Mouse (Mus musculus) yolk sac, embryonic 10.5 days (tissue): ENCODE data around the gene Olfr391-ps.

ENCODE experiments used
- DNase-seq: peaks from one replicate; pipeline ENCODE4 v3.0.0-alpha.2; 2017; ENCODE audit warnings: low spot score

Olfr391-ps gene

GRCm38 (mm10) chr11:73802952-73803351 is at the start of gene Olfr391-ps:
Gene Olfr391-ps (minus strand): TSS chr11:73803052.
- no peak for DNase-seq

GRCm38 (mm10) chr11:73851354-73851753 is 48.5 kb upstream of the Olfr391-ps start, which contains the start of gene Olfr393:
Gene Olfr393 (minus strand): TSS chr11:73851454.
- no peak for DNase-seq

DNA sequence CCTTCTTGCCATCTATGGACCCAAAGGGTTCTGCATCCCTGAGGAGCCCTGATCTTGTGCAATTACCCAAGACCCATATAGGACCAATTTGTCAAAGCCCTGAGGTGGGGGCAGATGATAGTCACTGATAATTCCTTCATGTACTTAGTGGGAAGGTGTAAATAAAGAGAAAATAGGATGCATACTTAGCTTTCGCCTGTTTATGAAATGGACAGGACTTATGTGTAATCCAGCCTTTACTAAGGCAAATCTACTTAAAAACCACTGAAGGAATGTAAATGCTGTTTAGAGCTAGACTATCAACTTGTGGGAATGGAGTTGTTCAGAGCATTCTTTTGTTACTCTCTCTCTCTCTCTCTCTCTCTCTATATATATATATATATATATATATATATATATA is 14.1 kb upstream of the Olfr391-ps start, which contains the start of gene Olfr392:
Olfr392 (minus strand) TSS at position 101 of the 400 bp plus-strand sequence.
- no peak for DNase-seq

- DNase-seq: no peak
Measured at GRCm38 (mm10) chr11:73782664-73783063, 20.2 kb downstream of the Olfr391-ps start, which contains the start of gene Olfr390. Gene Olfr390 (plus strand): TSS chr11:73782964.

DNA sequence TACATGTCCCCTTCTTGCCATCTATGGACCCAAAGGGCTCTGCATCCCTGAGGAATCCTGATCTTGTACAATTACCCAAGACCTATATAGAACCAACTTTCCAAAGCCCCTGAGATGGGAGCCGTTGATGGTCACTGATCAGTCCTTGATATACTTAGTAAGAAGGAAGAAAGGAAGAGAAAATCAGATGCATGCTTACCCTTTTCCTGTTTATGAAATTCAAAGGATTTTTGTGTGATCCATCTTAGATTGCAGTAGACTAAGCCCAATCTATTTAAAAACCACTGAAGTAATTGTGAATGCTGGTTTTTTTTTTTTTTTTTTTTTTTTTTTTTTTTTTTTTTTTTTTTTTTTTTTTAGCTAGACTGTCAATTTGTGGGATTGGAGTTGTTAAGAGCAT is 22.2 kb downstream of the Olfr391-ps start, which contains the start of gene Olfr389:
Olfr389 (minus strand) TSS at position 101 of the 400 bp plus-strand sequence.
- no peak for DNase-seq

GRCm38 (mm10) chr11:73759115-73759514 is 43.7 kb downstream of the Olfr391-ps start:
- no peak for DNase-seq
